Mouse (Mus musculus) stomach, postnatal 0 days (tissue): ENCODE data around the gene Wtap.
"Not testable (repeated sequence)": the region's sequence is repeated elsewhere in the genome, so short reads cannot be mapped to it uniquely, and the experiment has no call there.

Experiments
- CTCF ChIP-seq: IDR thresholded peaks from 2 replicates; pipeline ENCODE4 v1.5.1; 2016; ENCODE audit warnings: antibody characterized with exemption, low read depth, mild to moderate bottlenecking, moderate library complexity
- EP300 ChIP-seq: optimal IDR thresholded peaks from 2 replicates; pipeline ENCODE3; 2016; ENCODE audit warnings: antibody characterized with exemption

DNA sequence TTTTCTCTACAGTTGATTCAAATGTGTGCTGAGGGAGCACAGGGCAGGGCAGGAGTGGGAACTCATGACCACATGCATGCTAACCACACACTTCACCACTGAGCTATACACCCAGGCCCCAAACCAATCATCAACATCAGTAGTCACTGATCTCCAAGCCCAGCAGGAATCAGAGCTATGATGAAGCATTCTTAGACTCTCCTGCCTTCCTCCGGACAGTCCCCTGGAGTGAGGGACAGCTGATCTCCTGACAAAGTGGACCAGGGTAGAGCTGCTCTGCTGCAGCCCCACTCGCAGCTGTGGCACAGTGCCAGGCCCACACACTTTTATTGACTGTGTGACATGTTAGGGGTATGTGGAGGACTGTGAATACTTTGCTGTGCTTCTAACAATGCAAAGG lies 34.6 kb downstream of the Wtap start:
- TF ChIP-seq CTCF, EP300: not testable (repeated sequence)
